Mouse (Mus musculus): ENCODE results near the gene Adam1b.

- TF ChIP-seq GATA1 (IDR thresholded peaks at IDR 0.05; ENCODE audit: low read length) (no peak), TAL1 (IDR thresholded peaks at IDR 0.05; ENCODE audit: low read length) (no peak)
Measured at GRCm38 (mm10) chr5:121534521-121534920, 31.3 kb upstream of the Adam1b start.

Data from erythroblast, embryonic 14.5 days (primary cell).